Mouse (Mus musculus) heart, adult 2 months (tissue): Measurements from ENCODE around the gene Rnf150. TPM values are rescaled to one million over a fixed set of nuclear protein-coding genes. Genes with fewer than 3 reads are reported as not detected.

Source experiments
- DNase-seq, 2 experiments: peaks; one replicate each; pipeline ENCODE4 v3.0.0; 2021
- H3K27ac ChIP-seq: fragments of 200-600 bp; 2 replicates; pipeline ENCODE4 v1.8.1; 2022
- H3K27me3 ChIP-seq: fragments of 200-500 bp; 2 replicates; pipeline ENCODE4 v1.6.1; 2012; ENCODE audit warnings: mild to moderate bottlenecking, low read length, inconsistent platforms, mixed read lengths; ENCODE audit not compliant: control insufficient read depth, insufficient read depth
- H3K36me3 ChIP-seq: fragments of 200-500 bp; 2 replicates; pipeline ENCODE4 v1.6.1; 2012; ENCODE audit warnings: low read length, inconsistent platforms; ENCODE audit not compliant: control insufficient read depth, insufficient read depth
- H3K4me1 ChIP-seq: fragments of 200-500 bp; 2 replicates; pipeline ENCODE4 v1.6.1; 2011; ENCODE audit warnings: low read length; ENCODE audit not compliant: control insufficient read depth, insufficient read depth
- H3K4me3 ChIP-seq: fragments of 200-600 bp; 2 replicates; pipeline ENCODE4 v1.8.1; 2022
- H3K79me2 ChIP-seq: fragments of 200-500 bp; replicated peaks from 2 replicates; pipeline ENCODE4 v1.6.1; 2012; ENCODE audit warnings: mild to moderate bottlenecking, inconsistent platforms, low read length, moderate library complexity, mixed read lengths; ENCODE audit not compliant: control insufficient read depth, insufficient read depth
- H3K9ac ChIP-seq: fragments of 200-500 bp; 2 replicates; pipeline ENCODE4 v1.6.1; 2012; ENCODE audit warnings: low read depth, mild to moderate bottlenecking, control low read depth, inconsistent platforms, low read length, mixed read lengths
- CTCF ChIP-seq: fragments of 200-600 bp; IDR thresholded peaks from 2 replicates; pipeline ENCODE4 v1.8.1; 2022; ENCODE audit warnings: antibody characterized with exemption, mild to moderate bottlenecking, moderate library complexity
- EP300 ChIP-seq: fragments of 200-500 bp; IDR thresholded peaks from 2 replicates; pipeline ENCODE4 v1.6.1; 2011; ENCODE audit warnings: low read depth, low read length, control low read depth; ENCODE audit not compliant: insufficient read depth
- POLR2A ChIP-seq: fragments of 200-500 bp; IDR thresholded peaks from 2 replicates; pipeline ENCODE4 v1.6.1; 2011; ENCODE audit warnings: mild to moderate bottlenecking, low read depth, low read length, control low read depth; ENCODE audit not compliant: insufficient read depth
- WGBS: fragments of 180-500 bp; shearing (Covaris S2); methylation state at CpG from one replicate; pipeline ENCODE4 v1.1.7; 2018; 5-methylcytosine and 5-hydroxymethylcytosine counted together
- intact Hi-C: fragments of 180-260 bp; cut with DNase I; formaldehyde crosslinking; loops from one replicate; pipeline ENCODE4 v1.15.1; 2025
- polyA plus RNA-seq: library from polyadenylated mRNA; depleted of rRNA; stranded (reverse); fragments of >200 nt; gene quantifications from 2 replicates; pipeline ENCODE4 v1.2.3, GENCODE M21; 2012; rRNA removed
- total RNA-seq, 2 experiments: library from RNA; stranded (reverse); gene quantifications; 2 replicates each; pipeline ENCODE4 v1.2.3; 2021

Gene Rnf150
- total and polyA plus RNA-seq, 3 experiments: 6.6 to 14.2 (median 12.2) TPM

DNA sequence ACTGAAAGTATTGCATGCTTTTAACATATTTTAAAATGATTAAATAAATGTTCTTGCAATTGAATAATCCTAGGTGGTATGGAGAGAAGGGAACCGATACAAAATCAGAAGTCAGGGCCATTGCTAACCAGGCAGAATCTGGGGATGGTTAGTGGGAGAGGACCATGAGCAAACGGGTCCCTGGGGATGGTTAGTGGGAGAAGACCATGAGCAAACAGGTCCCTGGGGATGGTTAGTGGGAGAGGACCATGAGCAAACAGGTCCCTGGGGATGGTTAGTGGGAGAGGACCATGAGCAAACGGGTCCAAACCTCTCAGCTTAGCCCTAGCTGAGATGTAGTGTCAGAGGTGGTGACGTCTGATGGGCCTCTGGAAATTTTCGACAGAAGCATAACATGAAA lies 247.0 kb downstream of the Rnf150 start:
- DNase-seq: no peak
- intact Hi-C loops: no loop called here
- no peaks in the 10 kb centered on the region for H3K27me3 ChIP-seq
- H3K36me3 ChIP-seq: no peaks in the 10 kb centered on the region
- H3K27ac ChIP-seq: no peak overlapping the region
- no peak overlapping the region for H3K9ac ChIP-seq
- H3K4me3 ChIP-seq: no peak overlapping the region
- no peaks in the 10 kb centered on the region for H3K79me2 ChIP-seq
- no peaks in the 10 kb centered on the region for H3K4me1 ChIP-seq
- WGBS: 72% methylated on average over 5 of the region's 5 CpGs
- TF ChIP-seq POLR2A (no peak), EP300 (no peak), CTCF (no peak)

DNA sequence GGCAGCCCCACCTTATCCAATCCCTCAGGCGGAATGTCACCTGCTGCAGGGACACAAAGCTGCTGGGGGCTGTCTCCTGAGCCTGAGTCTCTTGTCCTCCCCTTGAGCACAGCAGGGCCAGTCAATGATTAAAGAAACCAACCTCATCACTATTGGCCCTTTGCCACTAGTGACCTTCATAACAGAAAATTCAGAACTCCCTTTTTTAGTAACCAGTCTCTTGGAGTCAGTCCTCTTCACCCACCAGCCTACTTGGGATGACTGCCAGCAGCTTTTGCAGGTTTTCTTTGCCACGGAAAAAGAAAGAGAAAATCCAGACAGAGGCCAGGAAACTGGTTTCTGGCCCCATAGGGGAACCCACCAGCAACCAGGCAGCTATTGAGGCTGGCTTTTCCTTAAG lies 271.9 kb downstream of the Rnf150 start:
- peaks cover 1% of the 10 kb centered on the region for H3K4me1 ChIP-seq
- no peaks in the 10 kb centered on the region for H3K79me2 ChIP-seq
- intact Hi-C loops: no loop called here
- no peak for DNase-seq
- TF ChIP-seq CTCF (no peak), EP300 (no peak), POLR2A (no peak)
- no peak overlapping the region for H3K27ac ChIP-seq
- H3K36me3 ChIP-seq: no peaks in the 10 kb centered on the region
- no peak overlapping the region for H3K9ac ChIP-seq
- H3K4me3 ChIP-seq: no peak overlapping the region
- no peaks in the 10 kb centered on the region for H3K27me3 ChIP-seq
- 44% methylated on average over 2 of the region's 2 CpGs for WGBS

DNA sequence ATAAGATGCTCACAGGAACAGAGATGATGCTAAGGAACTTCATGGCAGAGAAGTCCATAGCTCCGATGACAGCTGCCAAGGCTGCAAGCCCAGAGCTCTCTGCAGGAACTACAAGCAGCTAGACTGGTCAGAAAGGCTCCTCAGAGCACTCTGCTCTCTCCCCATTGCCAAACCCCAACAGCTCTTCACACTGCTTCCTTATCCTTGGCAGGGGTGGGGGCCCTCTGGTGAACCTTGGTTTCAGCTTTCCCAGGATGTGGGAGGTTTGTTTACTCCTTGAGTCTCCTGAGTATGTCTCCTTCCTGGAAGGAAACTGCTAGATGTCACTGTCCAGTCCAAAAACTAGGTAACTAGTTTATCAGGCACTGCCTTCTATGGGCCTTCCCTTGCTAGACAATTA lies 276.9 kb downstream of the Rnf150 start:
- no peak overlapping the region for H3K9ac ChIP-seq
- no peaks in the 10 kb centered on the region for H3K27me3 ChIP-seq
- peak overlapping the region; percentile 55 for H3K27ac ChIP-seq
- intact Hi-C loops: no loop called here
- H3K4me3 ChIP-seq: no peak overlapping the region
- no peaks in the 10 kb centered on the region for H3K36me3 ChIP-seq
- TF ChIP-seq CTCF: no peak
- no peak for TF ChIP-seq POLR2A
- TF ChIP-seq EP300: no peak
- DNase-seq: peak; percentile 26 to 29
- H3K4me1 ChIP-seq: peaks cover 5% of the 10 kb centered on the region
- no peaks in the 10 kb centered on the region for H3K79me2 ChIP-seq
- 26% methylated on average over 1 of the region's 1 CpGs for WGBS

DNA sequence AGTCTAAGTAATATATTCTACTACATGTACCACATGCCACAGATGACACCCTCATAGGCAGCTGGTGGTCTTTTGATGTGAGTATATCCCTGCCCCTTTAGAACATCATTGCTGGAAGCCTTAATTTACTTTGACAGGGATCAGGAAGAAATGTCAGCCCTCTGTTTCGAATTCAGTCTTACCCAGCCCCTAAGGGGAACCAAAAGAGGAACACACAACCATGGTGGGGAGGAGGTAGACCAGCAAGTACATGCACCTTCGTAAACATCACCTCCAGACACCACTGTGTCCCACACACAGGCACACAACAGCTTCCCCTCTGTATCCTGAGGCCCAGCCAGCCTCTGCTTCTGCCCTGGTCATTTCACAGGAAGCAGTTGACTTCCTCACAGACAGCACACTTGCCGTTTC lies 277.6 kb downstream of the Rnf150 start:
- no peak for TF ChIP-seq POLR2A
- peaks cover 5% of the 10 kb centered on the region for H3K4me1 ChIP-seq
- H3K27me3 ChIP-seq: no peaks in the 10 kb centered on the region
- 44% methylated on average over 3 of the region's 3 CpGs for WGBS
- peak overlapping the region; percentile 55 for H3K27ac ChIP-seq
- no peak overlapping the region for H3K4me3 ChIP-seq
- DNase-seq: peak in 1 of 2 experiments; percentile 29
- H3K36me3 ChIP-seq: no peaks in the 10 kb centered on the region
- H3K9ac ChIP-seq: no peak overlapping the region
- no peaks in the 10 kb centered on the region for H3K79me2 ChIP-seq
- intact Hi-C loops: no loop called here

Other genes with a start within 250 kb of the Rnf150 start
- gene Zfp330, start 89.2 kb upstream of the Rnf150 start, total RNA-seq: 10 to 100 TPM; 17.6 to 19.1 TPM
- gene Zfp330, start 89.2 kb upstream of the Rnf150 start, polyA plus RNA-seq: 9.7 and 16.0 TPM in 2 replicates